Mouse (Mus musculus): ENCODE data around the gene Mier1.
A peak's percentile ranks its signal among the peaks of the same experiment; 100 is the strongest.

Mier1 gene

DNA sequence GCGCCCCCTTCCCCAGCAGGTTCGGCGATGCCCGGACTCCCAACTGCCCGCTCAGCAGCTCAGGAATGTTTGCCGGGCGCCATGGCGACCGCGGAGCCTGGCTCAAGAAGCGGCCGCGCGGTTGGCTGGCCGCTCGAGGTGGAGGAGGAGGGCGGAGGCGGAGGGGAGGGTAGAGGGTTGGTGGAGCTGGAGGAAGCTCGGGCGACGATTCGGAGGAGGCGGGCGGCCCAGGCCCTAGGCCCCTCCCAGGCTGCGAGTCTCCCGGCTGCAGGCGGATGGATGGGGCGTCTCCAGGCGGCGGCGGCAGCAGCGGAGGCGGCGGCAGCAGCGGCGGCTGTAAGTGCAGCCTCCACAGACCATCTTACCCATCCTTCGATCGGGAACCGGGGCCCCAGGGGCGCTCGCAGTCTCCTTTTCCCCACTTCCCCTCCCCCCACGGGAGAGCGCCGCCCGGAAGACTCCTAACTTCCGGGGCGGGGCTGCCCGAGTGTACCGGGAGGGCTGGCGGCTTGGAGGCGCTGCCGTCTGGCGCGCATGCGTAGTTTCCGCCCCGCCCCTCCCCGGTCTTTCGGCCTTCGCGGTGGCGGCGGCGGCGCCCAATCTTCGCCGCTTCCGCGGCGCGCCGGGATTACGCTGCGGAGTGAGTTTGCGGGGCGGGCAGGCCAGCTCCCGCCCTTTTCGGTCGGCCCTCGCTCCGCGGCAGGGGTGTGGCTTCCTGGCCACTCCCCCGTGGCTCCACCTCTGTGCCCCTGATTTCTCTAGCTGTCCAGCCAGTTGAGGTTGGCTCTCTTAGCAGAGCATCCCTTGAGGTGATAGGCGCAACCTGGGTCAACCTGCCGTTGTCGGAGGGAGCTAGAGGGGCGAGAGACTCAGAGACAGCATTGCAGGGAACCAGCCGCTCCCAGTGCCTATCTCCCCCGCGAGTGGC lies at the start of gene Mier1, which contains the start of gene Wdr78:
Mier1 (plus strand) TSS at position 207 of the 928 bp plus-strand sequence.
Wdr78 (minus strand) TSS at position 372 of the 928 bp plus-strand sequence.
- peak; percentile 99 for DNase-seq (ENCODE audit: low read depth)

DNA sequence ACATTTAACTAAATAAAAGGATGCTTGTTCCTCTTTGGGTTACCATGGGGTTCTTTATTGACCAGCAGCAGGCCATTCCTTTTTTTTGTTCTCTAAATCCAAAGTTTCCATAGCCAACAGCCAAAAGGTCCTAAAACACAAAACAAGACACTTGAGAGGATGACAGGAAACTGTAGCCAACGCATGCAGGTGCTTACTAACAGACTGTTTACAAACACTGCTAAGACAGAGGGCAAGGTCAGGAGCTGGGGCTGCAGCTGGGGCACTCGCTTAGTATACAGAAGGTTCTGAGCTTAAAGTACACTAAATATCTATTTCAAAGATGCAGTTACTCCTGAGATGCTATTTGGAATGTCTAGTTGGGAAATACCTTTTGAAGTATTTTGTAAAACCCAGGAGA lies 49.8 kb upstream of the Mier1 start:
- no peak for DNase-seq (ENCODE audit: low read depth)

DNA sequence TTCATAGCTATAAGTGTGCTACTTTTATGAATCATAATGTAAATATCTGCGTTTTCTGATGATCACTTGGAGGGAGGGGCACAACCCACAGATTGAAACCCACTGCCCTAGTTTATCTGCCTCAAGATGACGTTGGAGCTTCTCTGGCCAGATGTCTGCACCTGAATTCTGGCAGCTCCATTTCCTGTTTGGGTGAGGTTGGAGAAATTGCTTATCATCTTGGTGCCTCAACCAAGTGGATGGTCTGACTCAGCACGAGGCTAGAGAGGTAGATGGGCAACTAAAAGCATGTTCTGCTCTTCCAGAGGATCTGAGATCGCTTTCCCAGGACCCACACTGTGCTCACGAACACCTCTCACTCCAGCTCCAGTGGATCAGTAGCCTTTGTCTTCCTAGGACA lies 49.2 kb upstream of the Mier1 start:
- DNase-seq (ENCODE audit: low read depth), result no peak

DNA sequence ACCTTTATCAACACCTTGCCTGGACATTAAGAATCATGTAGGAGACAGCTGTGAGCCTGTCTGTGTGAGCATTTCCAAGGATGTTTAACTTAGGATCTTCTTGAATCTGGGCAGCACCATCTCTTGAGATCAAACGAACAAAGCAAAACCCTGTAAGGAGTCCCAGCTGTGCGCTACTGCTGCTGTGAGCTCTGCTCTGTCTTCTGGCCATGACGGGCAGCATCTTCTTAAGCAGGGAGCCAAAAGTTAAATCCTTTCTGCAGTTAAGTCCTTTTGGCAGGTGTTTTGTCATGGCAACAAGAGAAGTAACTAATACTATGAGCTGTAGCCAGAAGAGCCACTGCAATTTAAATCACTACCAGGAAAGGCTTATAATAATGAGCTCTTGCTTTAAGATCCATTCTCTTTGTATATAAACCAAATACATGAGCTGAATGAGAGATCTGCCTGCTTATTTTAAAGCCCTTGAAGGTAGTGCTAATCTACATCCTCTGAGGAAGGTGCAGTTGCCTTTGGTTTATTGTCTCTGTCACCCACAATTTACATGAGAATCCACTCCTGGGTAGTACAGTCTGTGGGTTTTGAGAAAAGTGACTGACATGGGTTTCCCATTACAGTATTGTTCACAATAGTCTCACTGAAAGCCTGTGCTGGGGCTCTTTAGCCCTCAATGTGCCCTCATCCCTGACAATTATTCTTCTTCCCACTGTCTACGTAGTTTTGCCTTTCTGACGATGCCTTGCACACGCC lies 46.1 kb upstream of the Mier1 start:
- no peak for DNase-seq (ENCODE audit: low read depth)

DNA sequence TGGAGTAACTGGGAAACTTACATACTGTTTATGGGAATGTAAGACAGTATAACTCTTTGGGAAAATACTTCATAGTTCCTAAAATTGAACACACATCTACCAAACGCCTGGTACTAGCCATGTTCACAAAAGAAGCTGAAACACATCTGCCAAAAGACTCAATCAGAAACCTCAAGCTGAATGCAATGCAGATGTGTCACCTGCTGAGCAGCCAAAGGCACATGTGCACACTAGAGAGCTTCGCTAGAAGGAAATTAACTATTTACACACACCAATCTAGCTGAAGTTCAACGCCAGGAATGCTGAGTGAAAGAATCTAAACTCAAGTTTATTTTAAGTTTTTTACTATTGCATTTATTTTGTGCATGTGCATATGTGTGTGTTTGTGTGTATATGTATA lies 43.6 kb upstream of the Mier1 start:
- DNase-seq (ENCODE audit: low read depth), result peak; percentile 65

DNA sequence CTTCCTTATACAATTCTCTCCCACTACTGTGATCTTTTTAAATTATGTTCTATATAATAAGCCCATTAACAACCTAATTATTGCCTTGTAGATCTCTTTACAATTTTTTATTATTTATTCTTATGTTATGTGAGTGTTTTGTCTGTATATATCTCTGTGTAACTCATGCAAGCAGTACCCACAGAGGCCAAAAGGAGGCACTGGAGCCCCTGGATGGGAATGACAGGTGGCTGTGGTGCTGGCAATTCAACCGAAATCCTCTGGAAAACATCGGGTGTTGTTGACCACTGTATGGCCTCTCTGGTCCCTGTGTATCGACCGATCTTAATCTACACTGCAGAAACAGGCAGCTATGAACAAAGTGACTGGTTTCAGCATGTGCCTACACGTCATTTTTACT lies 29.0 kb upstream of the Mier1 start:
- no peak for DNase-seq (ENCODE audit: low read depth)

DNA sequence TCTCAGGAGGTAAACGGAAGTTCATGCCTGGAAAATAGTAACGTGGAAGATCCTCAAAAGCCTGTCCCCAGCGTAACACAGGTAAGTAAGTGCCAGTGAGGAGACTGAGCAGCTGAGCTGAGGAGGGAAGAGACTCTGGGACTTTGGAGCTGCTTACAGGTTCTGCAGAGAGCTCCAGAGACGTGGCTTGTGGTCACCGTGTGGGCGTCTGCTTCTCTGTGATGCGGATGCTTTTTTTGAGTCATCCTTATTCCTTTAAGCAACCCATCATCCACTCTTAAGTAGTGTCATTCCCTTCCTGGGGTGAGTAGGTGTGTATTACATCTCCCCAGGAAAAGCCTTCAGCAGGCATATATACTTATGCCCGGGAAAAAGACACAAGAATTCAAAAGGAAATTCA lies 18.3 kb upstream of the Mier1 start:
- DNase-seq (ENCODE audit: low read depth), result no peak

DNA sequence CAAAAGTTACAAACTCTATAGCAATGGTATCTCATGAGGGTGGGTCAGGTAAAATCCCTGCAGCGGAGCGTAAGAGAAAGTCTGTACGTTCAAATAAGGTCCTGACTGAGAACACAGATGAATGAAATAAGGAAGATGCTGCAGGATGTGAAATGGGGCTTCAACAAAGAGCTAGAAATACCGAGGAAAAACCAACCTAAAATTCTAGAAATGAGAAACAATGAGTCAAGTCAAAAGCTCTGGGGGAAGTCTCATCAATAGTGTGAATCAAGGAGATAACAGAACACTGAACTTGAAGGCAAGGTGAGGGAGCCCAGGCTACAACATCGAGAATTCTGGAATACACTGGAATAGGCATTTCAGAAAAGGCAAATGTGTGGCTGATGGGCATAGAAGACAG lies 15.7 kb upstream of the Mier1 start:
- no peak for DNase-seq (ENCODE audit: low read depth)

DNA sequence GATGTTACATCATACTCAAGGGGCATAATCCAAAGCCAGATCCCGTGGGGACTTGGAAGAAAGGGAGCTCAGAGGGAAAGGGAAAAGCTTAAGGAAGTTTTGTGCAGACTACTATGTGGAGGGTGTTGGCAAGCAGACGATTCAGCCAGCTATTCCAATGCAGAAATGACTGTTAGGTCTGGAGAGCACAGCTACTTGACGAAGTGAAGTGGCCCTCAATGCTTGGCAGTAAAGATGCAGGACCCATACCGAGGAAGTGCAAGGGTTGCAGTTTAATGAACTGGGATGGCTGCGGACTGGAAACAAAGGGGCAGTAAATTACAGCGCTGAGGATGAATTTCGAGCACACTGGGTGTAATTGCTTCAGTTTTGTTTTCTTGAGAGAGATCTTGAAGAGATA lies 1.5 kb upstream of the Mier1 start:
- DNase-seq (ENCODE audit: low read depth), result peak; percentile 17

DNA sequence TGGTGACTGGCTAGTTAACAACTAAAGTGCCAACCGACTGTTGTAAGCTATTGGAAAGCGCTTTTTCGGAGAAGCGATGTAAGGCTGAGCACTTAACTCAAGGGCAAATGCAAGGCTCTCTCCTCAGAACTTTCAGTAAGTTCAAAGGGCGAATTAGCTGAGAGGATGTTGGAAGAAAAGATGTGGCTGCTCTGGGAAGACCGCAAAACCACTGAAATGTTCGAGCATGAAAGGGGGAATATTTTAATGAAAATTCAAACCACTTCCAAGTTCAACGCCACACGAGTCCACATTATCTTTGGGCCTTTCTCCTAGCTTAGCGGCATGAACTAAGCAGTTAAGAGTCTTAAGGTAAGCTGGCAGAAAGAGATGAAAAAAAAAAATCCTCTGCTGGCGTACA lies 788 bp upstream of the Mier1 start:
- DNase-seq (ENCODE audit: low read depth), result peak; percentile 22

DNA sequence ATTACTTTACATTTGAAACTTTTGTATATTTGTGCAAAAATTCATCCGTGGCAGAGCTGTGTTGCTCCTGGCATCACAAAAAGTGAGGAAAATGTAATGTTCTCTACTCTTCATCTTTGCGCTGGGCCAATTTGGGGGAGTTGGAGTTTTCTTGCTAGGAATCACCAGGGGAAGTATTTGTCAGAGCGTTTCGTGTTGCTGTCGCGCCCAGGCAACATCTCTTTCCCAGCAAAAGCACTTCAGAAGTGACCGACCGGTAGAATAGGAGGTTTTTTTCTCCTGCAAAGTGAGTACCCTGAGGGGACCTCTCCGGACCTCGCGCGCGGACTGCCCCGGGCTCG lies 4.7 kb downstream of the Mier1 start:
- DNase-seq (ENCODE audit: low read depth), result no peak

DNA sequence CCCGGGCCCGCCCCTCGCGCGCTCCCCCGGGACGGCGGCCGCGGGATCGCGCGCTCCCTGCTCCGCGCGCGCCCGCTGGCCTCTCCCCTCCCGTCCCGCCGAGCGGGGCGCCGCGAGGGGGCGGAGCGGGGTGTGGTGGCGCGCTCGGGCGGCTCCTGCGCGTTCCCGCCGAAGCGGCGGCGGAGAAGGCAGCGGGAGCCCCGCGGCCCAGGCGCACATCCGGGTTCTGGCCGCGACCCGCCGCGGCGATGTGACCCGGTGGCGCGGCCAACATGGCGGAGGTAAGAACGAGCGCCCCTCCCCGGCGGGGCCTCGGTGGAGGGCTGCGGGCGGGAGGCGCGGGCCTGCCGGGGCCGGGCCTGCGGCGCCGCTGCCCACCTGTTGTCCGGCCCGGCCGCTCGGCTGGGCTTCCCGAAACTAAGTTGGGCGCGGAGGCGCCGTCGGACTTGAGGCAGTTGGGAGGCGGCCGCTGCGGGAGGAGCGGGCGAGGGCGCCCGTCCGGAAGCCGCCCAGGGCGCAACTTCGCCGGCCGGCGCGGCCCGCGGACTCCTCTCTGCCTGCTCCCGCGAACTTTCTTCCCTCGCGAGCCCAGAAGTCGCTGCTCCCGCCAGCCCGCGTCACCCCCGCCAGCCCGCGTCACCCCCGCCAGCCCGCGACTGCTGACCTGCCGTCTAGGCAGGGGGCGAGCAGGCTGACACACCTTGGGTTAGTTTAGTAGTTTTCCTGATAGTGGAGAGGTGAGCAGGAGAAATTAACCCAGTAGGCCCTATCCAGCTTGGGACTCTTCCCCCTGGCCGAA lies 5.2 kb downstream of the Mier1 start:
- peak; percentile 94 for DNase-seq (ENCODE audit: low read depth)

DNA sequence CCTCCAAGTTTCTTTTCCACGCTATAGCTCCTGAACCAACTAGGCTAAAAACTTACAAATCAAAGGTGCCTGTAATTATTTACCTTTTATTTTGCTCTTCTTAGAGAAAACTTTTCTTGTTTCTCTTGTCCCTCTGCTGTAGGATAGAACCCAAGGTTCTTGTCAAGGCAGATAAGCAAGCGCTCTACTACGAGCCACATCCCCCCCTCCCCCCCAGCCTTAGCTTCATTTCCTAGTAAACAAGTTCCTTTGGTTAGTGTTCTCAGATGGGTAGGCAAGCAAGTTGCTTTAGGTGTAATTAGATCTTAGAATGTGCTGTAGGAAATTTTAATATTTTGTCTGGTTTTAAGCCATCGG lies 5.8 kb downstream of the Mier1 start:
- peak; percentile 66 for DNase-seq (ENCODE audit: low read depth)

DNA sequence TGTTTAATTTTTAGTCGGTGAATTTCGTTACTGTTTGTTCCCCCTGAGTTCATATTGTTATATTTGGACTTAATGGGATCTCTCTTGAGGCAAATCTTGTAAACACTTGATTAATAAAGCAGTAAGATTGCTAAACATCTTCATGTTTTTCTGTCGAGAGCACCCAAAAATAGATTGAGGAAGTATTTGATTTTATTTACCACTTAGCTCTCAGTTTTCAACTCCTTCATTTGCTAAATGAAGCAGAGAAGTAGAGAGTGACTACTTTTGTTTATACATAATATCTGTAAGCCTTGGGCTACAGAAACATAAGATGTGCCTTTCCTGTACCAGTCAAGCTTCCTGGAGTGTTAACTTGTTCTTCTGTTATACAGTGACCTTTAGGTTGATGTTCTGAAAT lies 6.2 kb downstream of the Mier1 start:
- no peak for DNase-seq (ENCODE audit: low read depth)

DNA sequence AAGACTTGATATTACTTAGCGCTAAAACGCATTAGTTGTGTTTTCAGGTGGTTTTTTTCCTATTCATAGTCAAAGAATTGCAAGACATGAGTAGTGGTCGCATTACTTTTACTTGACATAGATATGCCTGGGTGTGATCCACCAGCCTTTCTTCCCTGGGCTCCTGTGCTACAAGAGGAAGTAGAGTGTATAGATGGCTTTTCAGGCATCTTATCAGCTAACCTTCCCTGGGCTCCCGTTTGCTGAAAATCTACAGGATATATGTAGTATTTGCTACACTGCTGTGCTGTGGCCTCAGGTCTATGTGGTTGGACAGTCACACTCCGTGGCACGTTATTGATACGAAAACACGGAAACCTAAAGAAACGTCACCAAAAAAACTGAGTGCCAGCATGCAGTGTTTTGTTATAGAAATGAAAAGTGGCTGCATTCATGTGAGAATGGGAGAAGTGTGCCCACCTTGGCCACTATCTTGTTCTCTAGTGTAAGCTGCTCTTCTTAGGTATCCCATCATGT lies 6.7 kb downstream of the Mier1 start:
- no peak for DNase-seq (ENCODE audit: low read depth)

DNA sequence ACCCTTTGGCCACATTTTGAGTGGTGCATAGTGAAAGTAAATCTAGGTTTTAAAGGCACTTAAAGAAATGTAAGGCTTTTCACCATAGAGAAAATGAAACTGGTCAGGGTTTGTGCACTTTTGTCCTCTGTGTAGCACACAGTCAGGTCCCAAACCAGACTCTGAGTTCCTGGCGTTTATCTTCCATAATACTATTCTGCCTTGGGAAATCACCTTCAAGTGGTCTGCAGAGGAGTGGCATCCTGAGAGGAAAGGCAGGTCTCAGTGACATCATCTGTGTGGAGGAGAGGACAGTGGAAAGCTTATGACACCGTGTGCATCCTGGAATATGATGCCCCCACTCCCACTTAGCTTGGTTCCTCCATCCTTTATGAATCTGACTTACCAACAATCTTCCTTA lies 8.9 kb downstream of the Mier1 start:
- no peak for DNase-seq (ENCODE audit: low read depth)

DNA sequence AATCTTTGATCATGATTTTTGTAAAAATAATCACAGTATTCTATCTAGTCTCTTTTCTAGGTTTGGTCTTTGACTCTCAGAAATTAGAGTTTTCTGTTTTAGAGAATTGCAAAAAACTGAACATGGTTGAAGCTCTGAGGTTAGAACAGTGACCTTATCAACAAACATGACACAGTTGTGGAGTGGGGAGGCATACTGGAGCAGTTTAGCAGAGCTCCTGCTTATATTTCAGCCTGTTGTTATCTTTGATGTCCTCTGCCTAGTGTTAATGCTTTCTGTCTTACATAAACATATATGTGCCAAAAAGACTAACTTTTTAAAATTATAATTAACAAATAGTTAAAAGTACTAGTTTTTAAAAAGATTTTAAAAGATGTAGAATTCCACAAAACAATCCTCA lies 9.4 kb downstream of the Mier1 start:
- DNase-seq (ENCODE audit: low read depth), result no peak

DNA sequence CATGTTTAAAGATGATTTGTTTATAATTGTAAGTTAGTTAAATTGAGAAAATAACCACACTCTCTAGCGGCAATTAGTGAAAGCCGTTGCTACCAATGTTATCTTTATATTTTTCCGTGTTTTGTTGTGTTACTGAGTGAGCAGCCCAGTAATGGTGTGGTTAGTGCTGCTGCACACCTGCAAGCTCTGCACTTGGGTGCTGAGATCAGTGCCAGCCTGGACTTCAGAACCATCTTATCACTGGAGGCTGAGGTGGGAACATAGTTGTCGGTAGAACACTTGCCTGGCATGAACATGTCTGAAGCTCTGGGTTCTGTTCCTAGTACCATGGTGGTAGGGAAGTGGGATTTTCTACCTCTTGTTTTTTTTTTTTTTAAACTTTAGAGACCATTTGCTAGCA lies 12.3 kb downstream of the Mier1 start:
- no peak for DNase-seq (ENCODE audit: low read depth)

DNA sequence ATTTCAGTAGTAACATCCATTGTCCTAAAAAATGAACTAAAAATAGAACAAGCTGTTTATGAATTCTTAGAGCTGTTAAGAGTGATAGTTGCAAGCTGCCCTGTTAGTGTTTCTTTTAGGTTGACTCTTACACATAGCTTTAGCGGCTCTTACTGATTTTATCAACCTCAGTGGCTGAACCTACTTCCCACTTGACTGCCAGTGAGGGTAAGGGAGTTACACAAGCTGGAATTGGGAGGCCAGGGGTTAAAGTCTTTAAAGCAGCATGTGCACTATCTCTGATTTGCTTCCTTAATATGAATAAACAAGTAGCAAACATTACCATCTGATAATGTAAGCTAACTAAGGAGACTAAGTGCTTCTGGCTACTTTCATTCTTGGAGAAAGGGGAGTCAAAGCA lies 22.8 kb downstream of the Mier1 start:
- DNase-seq (ENCODE audit: low read depth), result no peak

DNA sequence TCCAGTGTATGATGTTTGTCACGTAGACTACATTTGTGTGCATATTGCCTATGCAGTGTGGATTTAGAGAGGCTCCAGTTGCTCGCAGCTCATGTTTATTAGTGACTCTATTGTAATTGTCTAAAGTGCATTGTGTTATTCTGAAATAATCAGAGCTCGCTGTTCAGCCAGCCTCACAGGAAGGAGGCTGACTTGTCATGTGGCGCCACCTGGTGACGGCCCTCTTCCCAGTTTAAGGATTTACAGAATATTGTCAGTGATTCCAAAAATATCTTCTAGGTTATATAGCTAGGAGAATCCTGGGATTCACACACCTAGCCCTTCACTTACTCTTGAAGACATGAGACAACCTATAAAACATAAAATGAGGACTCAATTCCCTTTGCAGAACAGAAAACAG lies 32.1 kb downstream of the Mier1 start:
- DNase-seq (ENCODE audit: low read depth), result peak; percentile 90

DNA sequence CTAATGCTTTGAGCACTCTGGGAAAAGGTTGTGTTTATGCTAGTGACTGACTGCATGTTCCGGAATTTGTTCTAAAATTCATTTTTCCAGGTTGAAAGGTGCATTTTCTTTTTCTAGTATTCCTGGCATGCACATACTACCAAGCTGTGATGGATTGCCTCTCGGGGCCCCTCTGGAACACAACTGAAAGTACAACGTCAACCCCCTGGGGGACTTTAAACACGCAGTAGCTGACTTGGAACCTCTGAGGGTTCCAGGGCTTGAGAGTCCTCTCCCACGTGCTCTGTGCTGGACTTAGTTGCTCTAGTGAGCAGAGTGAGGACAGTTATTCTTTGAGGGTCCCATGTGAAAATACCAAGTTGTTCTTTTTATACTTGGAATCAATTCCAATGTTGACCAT lies 37.8 kb downstream of the Mier1 start:
- no peak for DNase-seq (ENCODE audit: low read depth)

DNA sequence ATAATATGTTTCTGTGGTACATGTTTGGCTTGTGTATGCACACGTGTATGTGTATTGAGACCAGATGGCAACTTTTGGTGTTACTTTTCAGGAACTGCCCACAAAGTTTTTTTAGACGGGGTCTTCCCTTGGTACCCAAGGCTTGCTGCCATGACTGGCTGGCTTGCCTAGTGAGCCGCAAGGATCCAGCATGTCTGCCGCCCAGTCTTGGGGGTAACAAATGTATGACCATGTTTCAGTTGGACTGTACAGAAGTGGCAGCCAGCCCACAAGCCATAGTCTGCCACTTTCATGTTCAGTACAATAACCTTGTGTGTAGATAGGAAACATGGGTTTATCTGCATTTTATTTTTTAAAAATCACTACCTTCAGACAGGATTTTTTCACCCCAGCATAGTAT lies 44.6 kb downstream of the Mier1 start:
- no peak for DNase-seq (ENCODE audit: low read depth)

Measured in NIH3T3 (cell line).